Mouse (Mus musculus): ENCODE results near the gene Aqp7.

DNA sequence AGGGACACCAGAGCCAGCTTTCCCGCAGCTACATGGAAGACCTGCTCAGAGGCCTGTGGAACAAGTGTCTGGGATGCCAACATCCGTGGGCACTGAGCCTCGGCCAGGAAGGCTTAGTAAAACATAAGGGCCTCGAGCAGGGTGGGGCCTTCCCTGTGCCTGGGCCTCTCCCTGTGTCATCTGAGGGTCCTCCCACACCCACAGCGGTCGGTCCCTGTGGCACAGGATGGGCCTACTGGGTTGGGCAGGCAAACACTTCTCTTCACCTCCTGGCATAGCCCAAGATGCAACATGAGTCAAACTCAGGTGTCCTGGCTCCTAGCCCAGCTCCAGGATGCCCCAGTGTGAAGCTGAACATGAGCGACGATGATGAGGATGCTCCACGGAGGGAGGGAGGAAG is 9.4 kb upstream of the Aqp7 start:
- TF ChIP-seq CTCF (IDR thresholded peaks at IDR 0.05) (no peak), POLR2A (IDR thresholded peaks at IDR 0.05; ENCODE audit: insufficient read depth, low read depth, low read length) (no peak), EP300 (IDR thresholded peaks at IDR 0.05; ENCODE audit: insufficient read depth, low read depth, low read length) (no peak)
